Mouse (Mus musculus) bone marrow macrophage, adult 2 months (primary cell): ENCODE data around the gene Kctd12. TPM values are rescaled to one million over a fixed set of nuclear protein-coding genes. Genes with fewer than 3 reads are reported as not detected.
A peak's percentile ranks its signal among the peaks of the same experiment; 100 is the strongest.

ENCODE experiments used
- H3K27ac ChIP-seq: 2 replicates; pipeline ENCODE4 v1.5.1; 2012; ENCODE audit warnings: low read depth, low read length; ENCODE audit not compliant: insufficient read depth
- H3K4me1 ChIP-seq: 2 replicates; pipeline ENCODE4 v1.6.1; 2012; ENCODE audit warnings: low read length; ENCODE audit not compliant: control insufficient read depth, insufficient read depth
- H3K4me3 ChIP-seq: 2 replicates; pipeline ENCODE4 v1.5.1; 2012; ENCODE audit warnings: mild to moderate bottlenecking, low read length, moderate library complexity; ENCODE audit not compliant: insufficient read depth
- CTCF ChIP-seq: IDR thresholded peaks from 2 replicates; pipeline ENCODE4 v1.5.1; 2012; ENCODE audit warnings: low read depth, mild to moderate bottlenecking, low read length, moderate library complexity
- POLR2A ChIP-seq: IDR thresholded peaks from 2 replicates; pipeline ENCODE4 v1.6.1; 2012; ENCODE audit warnings: mild to moderate bottlenecking, low read depth, low read length, borderline replicate concordance
- polyA plus RNA-seq: library from polyadenylated mRNA; stranded (reverse); fragments of >200 nt; gene quantifications from 2 replicates; pipeline ENCODE4 v1.2.4, GENCODE M21; 2012; ENCODE audit not compliant: missing spikeins, insufficient read depth, insufficient read length

Kctd12 gene
- polyA plus RNA-seq, result 131 TPM in 2 replicates

DNA sequence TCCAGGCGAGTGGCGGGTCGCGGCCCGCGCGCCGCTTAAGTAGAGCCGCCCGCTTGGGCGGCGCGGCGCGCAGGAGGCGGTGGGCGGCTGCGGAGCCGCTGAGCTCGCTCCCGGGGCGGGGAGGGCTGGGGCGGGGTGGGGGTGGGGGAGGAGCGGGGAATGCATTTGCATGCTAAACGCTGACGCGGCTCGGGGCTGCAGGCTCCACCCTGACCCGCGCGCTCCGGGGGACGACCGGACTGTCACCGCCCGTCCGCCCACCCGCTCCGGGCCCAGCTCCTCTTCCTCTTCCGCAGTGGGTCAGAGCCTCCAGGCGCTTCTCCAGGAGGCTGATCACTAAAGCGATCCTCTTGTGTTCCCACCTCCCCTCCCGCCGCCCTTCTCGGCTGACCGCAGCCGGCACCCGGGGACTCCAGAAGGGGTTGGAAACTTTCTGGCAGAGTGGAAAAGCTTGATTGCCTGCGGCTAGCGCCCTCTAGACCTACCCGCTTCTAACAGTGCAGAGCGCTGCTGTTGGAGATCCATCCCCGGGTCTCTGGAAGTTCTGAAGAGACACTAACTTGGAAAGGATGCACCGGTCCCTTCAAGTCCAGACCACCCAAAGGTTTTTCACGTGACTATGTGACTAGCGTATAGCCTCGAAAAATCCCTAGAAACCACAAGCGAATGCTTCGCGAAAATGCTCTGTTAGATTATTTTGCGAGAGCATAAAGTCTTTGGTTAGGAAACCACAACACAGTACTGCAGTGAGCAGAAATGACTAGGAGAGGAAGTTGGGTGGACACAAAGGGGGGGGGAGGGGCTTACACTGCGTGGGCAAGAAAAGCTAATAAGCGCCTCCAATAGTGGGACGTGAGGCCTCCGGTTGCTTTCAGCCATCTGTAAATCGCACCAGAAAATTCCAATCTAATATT lies at the start of gene Kctd12:
TSS of gene Kctd12 (minus strand) at position 11 of the 914 bp plus-strand sequence.
- TF ChIP-seq POLR2A (peak; percentile 96), CTCF (peak; percentile 39; the same call in 1 of the 2 replicates)
- H3K4me1 ChIP-seq, result peaks cover 12% of the 10 kb centered on the region
- H3K4me3 ChIP-seq, result peak within 1 kb of the TSS; percentile 93
- H3K27ac ChIP-seq, result peak within 1 kb of the TSS; percentile 99

DNA sequence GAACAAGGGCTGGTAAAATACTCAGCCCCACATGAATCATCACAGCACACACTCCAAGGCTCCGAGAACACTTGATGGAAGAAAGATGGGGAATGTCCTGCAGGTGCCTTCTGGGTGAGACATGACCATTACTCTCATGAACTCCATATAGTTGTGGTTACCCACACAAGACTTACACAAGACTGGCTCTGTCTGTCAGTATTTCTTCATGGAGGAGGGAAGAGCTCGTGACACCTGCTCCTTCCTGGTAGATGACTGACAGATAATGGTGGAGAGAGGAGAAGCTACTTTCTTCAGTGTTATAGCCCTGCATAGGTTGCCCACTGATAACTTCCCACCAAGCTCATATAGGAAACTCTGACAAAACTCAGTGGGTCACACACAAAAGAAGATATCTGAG lies 46.8 kb upstream of the Kctd12 start:
- TF ChIP-seq CTCF (no peak), POLR2A (no peak)

DNA sequence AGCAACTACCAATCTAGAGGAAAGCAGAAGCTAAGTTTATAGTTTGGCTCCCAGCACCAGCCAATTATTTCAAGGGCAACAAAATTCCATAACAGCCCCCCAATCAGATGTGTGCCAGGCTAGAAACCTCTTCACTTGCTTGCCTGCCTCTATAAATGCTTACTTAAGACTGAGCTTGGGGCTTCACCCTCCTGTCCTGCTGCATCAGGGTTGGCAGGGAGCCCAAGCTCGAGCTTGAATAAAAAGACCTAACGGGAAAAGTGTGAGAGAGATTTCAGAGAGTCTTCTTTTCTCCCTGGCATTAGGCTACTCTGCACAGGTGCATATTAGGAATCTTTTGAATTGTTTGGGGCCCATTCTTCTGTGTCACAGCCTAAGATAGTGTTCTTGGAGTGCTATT lies 37.6 kb upstream of the Kctd12 start:
- H3K4me3 ChIP-seq, result no peak overlapping the region
- no peak overlapping the region for H3K27ac ChIP-seq
- peaks cover 22% of the 10 kb centered on the region for H3K4me1 ChIP-seq
- no peak for TF ChIP-seq CTCF
- TF ChIP-seq POLR2A, result no peak

More for the DNA sequence above, 46.8 kb upstream of the Kctd12 start:
- Histone ChIP-seq H3K4me3 (no peak overlapping the region), H3K4me1 (peaks cover 25% of the 10 kb centered on the region), H3K27ac (no peak overlapping the region)

DNA sequence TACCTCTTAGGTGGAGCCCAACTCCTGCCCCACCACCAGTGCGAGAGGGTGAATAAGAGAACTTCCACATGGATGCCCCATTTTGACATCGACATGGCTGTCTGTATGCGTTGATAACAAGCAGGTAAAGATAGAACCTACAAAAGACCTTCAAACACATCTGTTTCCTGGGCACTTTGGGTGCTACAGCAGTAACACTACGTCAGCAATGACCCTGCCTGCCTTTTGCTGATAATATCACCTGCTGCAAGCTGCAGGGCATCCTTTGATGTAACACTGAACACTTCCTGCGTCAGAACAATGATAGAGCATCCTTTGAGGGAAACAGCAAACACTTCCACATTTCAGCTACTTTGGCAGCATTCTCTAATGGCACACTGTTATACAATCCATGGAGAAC lies 34.6 kb upstream of the Kctd12 start:
- Histone ChIP-seq H3K4me1 (peaks cover 29% of the 10 kb centered on the region), H3K4me3 (no peak overlapping the region), H3K27ac (no peak overlapping the region)
- TF ChIP-seq CTCF, result no peak

DNA sequence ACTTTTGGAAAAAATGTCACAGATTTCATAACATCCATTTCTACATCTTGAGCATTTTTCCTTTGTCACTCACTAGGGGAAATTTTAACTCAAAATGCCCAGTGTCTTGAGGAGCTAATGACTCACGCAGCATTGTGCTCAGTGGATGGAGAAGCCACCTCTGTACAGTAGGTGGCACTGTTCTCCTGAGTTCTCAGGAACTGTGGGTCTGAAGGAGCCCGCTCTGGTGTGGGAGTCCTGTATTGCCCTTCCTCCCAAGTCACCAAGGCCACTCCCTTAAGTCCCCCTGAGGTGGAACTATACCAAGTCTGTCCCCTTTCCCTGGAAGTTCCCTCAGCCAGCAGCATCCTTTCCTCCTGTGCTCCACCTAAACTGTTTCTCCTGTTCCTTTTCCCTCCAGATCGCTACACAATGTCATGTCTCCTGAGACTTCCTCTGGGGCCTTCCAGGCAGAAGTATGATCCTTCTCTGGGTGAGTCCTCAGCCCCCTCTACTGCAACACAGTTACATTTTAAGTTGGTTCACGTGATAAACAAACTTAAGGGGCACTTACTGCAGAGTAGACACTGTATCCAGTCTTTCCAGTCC lies 30.2 kb upstream of the Kctd12 start:
- H3K27ac ChIP-seq, result no peak overlapping the region
- H3K4me3 ChIP-seq, result no peak overlapping the region
- peaks cover 26% of the 10 kb centered on the region for H3K4me1 ChIP-seq
- TF ChIP-seq CTCF (peak; percentile 70), POLR2A (no peak)

DNA sequence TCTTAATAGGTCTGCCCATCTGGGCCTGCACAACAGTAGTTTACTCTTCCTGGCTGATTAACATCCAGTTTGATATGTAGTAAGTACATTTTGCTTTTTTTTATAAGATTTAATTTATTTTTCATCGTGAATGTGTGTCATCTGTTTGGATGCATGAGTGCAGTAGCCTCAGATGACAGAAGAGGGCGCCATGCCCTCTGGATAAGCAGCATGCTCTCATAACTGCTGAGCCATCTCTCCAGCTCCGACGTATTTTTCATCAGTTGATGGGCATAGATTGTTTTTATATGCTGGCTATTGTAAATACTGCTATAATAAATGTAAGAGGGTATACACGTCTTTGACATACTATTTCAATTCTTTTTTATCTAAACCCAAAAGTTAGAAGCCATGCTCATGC lies 29.3 kb upstream of the Kctd12 start:
- TF ChIP-seq CTCF, result peak; percentile 73
- no peak for TF ChIP-seq POLR2A
- no peak overlapping the region for H3K4me3 ChIP-seq
- peaks cover 32% of the 10 kb centered on the region for H3K4me1 ChIP-seq
- H3K27ac ChIP-seq, result no peak overlapping the region

DNA sequence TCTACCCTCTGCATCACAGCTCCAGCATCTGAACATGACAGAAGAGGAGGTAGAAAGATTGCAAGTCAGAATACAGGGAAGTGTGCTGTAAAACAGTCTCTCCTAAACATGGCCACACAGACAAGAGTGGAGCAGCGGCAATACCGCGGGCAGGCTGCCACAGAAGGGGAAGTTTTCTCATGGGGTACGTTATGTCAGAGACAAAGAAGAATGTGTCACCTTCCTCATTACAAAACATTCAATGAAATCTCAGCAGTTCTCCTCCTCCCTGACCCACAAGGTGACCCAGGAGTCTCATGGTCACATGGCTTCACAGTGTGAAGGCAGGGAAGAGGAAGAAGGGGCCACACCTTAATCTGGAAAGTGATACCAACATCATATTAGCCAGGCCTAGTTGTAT lies 25.3 kb upstream of the Kctd12 start:
- peaks cover 32% of the 10 kb centered on the region for H3K4me1 ChIP-seq
- no peak overlapping the region for H3K4me3 ChIP-seq
- peak overlapping the region; percentile 41 for H3K27ac ChIP-seq
- TF ChIP-seq POLR2A (no peak), CTCF (no peak)

DNA sequence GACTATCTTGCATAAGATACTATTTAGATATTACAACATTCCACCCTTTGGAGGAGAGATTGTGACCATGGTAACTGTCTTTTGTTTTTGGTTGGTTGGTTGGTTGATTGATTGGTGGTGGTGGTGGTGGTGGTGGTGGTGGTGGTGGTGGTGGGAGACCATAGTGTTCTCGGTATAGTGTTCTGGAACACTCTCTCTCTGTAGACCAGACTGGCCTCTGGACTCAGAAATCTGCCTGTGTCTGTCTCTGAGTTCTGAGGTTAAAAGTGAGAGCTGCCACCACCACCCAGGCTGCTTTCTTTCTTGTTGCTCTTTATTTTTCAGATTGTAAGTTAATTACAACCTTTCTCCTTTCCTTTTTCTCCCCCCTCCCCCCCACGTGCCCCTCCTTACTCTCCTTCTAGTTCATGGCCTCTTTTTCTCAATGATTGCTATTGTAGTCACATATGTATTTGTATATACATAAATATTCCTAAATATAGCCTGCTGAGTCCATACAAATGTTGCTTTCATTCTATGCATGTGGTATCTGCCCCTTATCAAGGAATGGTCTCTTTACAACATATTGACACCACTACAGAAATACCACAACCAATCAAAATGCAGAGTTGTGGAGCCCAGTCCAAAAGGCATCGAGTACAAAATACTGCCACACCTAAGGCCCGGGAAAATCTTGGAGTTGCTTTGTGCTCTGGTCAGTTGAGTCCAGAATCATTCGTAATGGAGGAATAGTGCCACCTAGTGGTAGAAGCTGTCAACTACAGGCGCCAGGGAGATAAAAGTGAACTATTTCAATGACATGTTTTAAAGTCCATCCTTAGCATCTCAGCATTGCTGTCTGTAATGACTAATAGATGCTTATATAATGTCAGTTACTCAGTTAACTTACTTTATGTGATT lies 12.5 kb upstream of the Kctd12 start:
- TF ChIP-seq POLR2A (no peak), CTCF (no peak)
- Histone ChIP-seq H3K4me3 (no peak overlapping the region), H3K27ac (no peak overlapping the region), H3K4me1 (no peaks in the 10 kb centered on the region)

DNA sequence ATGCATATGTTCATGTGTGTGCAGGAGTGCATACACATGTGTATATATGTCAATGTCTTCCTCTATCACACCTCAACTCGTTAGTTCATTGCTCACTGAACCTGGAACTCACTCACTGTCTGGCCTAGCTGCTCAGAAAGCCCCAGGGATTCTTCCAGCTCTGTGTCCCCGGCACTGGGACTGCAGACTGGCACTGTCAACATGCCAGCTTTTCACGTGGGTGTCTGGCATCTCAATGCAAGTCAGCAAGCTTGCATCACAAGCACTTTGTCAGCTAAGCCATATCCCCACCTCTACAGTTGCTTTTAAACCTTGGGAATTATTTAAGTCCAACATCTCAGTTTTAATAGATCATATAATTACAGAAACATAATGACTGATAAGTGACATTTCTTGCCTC lies 8.3 kb upstream of the Kctd12 start:
- Histone ChIP-seq H3K4me3 (no peak overlapping the region), H3K4me1 (no peaks in the 10 kb centered on the region), H3K27ac (no peak overlapping the region)
- no peak for TF ChIP-seq CTCF
- TF ChIP-seq POLR2A, result no peak
